Mouse (Mus musculus): Measurements from ENCODE around the gene Zfp184. TPM values are rescaled to one million over a fixed set of nuclear protein-coding genes. Genes with fewer than 3 reads are reported as not detected.

Zfp184 gene
- polyA plus RNA-seq, 1 experiment from 2014 or later = 7.1 TPM

DNA sequence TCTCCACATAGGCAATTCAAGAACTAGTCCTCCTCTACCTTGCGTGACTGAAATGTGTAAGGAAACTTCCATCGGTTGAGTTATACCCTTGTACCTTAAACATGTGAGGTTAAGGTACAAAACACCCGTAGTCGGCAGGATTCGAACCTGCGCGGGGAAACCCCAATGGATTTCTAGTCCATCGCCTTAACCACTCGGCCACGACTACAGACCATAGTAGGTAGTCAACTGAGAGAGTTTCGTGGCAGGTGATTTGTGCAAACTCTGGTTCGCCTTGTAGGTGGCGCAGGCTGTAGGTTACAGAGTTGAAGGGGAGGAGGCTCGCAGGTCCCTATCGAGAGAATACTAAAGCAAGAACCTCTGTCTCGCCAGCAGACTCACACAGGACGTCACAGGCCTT lies 7.9 kb upstream of the Zfp184 start:
- H3K27me3 ChIP-seq (ENCODE audit: control insufficient read depth, insufficient read depth, low read length) = no peaks in the 10 kb centered on the region
- ATAC-seq (ENCODE audit: insufficient number of reproducible peaks, insufficient read depth, low FRiP score, low read depth) = peak; percentile 45

DNA sequence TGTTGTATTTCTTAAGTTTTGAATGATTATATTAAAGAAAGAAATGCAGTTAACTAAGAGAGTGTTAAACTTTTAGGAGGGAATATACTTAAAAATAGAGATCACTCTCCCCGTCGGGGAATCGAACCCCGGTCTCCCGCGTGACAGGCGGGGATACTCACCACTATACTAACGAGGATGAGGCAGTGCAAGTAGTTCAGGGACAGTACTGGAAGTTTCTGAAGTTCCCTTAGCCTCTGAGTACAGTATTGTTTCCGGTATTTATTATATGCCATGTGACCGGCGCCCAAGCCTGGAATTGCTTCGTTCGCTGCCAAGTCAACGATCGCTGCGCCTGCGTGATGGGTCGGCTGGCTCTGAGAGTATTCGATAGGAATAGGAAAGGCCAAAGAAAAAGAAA lies 4.7 kb upstream of the Zfp184 start:
- peaks cover 0 to 2% of the 10 kb centered on the region in 2 experiments; a peak in 1 of 4 replicates for H3K4me1 ChIP-seq (ENCODE audit: control insufficient read depth in 2 of 2, insufficient read depth in 2 of 2, low read length in 2 of 2)
- H3K9ac ChIP-seq (ENCODE audit: low read length) = peak overlapping the region; percentile 71
- ATAC-seq (ENCODE audit: insufficient number of reproducible peaks, insufficient read depth, low FRiP score, low read depth) = peak; percentile 64
- no peaks in the 10 kb centered on the region for H3K9me3 ChIP-seq (ENCODE audit: control insufficient read depth, low read length)
- H3K4me3 ChIP-seq (ENCODE audit: control insufficient read depth in 1 of 2, insufficient read depth in 1 of 2, low read depth in 1 of 2, low read length in 2 of 2) = peak overlapping the region; percentile 58 to 63
- H3K27ac ChIP-seq (replicated peaks in 1 of 2; ENCODE audit: control insufficient read depth in 1 of 2, insufficient read depth in 1 of 2, low read depth in 2 of 2, low read length in 2 of 2) = peak overlapping the region; percentile 9 to 53; a peak in 2 of 4 replicates
- 1% methylated on average over 19 of the region's 19 CpGs for WGBS
- H3K27me3 ChIP-seq (ENCODE audit: control insufficient read depth, insufficient read depth, low read length) = no peaks in the 10 kb centered on the region
- H3K4me2 ChIP-seq (ENCODE audit: low read length) = peak overlapping the region; percentile 75
- H3K36me3 ChIP-seq (ENCODE audit: control insufficient read depth, insufficient read depth, low read length) = no peaks in the 10 kb centered on the region

More for the DNA sequence above, 7.9 kb upstream of the Zfp184 start:
- no peaks in the 10 kb centered on the region for H3K9me3 ChIP-seq (ENCODE audit: control insufficient read depth, low read length)
- peaks cover 4% of the 10 kb centered on the region in 2 experiments; a peak in 2 of 4 replicates for H3K4me1 ChIP-seq (ENCODE audit: control insufficient read depth in 2 of 2, insufficient read depth in 2 of 2, low read length in 2 of 2)
- H3K4me2 ChIP-seq (ENCODE audit: low read length) = peak overlapping the region; percentile 50
- WGBS = 3% methylated on average over 17 of the region's 17 CpGs
- H3K27ac ChIP-seq (replicated peaks in 1 of 2; ENCODE audit: control insufficient read depth in 1 of 2, insufficient read depth in 1 of 2, low read depth in 2 of 2, low read length in 2 of 2) = no peak overlapping the region; a peak in 1 of 4 replicates
- H3K9ac ChIP-seq (ENCODE audit: low read length) = peak overlapping the region; percentile 25; the same call in 1 of the 2 replicates
- peak overlapping the region; percentile 27 to 42 for H3K4me3 ChIP-seq (ENCODE audit: control insufficient read depth in 1 of 2, insufficient read depth in 1 of 2, low read depth in 1 of 2, low read length in 2 of 2)
- no peaks in the 10 kb centered on the region for H3K36me3 ChIP-seq (ENCODE audit: control insufficient read depth, insufficient read depth, low read length)

DNA sequence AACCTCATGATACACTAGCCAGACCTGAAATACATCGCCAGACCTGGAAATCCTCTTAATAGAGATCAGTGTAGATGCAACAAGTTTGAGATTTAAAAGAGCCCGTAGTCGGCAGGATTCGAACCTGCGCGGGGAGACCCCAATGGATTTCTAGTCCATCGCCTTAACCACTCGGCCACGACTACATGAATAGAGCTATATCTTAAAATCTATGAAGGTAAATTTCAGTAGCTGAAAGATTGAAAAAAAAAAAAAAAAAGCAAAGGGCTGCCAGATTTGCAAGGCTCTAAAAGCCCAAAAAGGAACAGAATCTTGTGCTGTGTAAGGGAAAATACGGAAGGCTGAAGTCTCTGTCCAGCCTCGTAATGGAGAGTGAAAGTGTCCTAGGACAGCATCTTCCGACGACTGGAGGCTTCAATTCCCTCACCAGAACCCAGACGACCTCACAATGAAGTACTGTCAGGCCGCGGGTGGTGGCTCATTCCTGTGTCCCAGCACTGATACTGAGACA lies 4.0 kb upstream of the Zfp184 start:
- Histone ChIP-seq H3K27me3 (ENCODE audit: control insufficient read depth, insufficient read depth, low read length) (no peaks in the 10 kb centered on the region), H3K27ac (replicated peaks in 1 of 2; ENCODE audit: control insufficient read depth in 1 of 2, insufficient read depth in 1 of 2, low read depth in 2 of 2, low read length in 2 of 2) (peak overlapping the region; percentile 9 to 53; a peak in 2 of 4 replicates), H3K4me2 (ENCODE audit: low read length) (peak overlapping the region; percentile 75), H3K4me1 (ENCODE audit: control insufficient read depth in 2 of 2, insufficient read depth in 2 of 2, low read length in 2 of 2) (peaks cover 0 to 2% of the 10 kb centered on the region in 2 experiments; a peak in 2 of 4 replicates), H3K9ac (ENCODE audit: low read length) (peak overlapping the region; percentile 71), H3K4me3 (ENCODE audit: control insufficient read depth in 1 of 2, insufficient read depth in 1 of 2, low read depth in 1 of 2, low read length in 2 of 2) (peak overlapping the region; percentile 58 to 63), H3K36me3 (ENCODE audit: control insufficient read depth, insufficient read depth, low read length) (no peaks in the 10 kb centered on the region), H3K9me3 (ENCODE audit: control insufficient read depth, low read length) (no peaks in the 10 kb centered on the region)
- ATAC-seq (ENCODE audit: insufficient number of reproducible peaks, insufficient read depth, low FRiP score, low read depth) = no peak
- under 1% methylated on average over 16 of the region's 16 CpGs for WGBS

DNA sequence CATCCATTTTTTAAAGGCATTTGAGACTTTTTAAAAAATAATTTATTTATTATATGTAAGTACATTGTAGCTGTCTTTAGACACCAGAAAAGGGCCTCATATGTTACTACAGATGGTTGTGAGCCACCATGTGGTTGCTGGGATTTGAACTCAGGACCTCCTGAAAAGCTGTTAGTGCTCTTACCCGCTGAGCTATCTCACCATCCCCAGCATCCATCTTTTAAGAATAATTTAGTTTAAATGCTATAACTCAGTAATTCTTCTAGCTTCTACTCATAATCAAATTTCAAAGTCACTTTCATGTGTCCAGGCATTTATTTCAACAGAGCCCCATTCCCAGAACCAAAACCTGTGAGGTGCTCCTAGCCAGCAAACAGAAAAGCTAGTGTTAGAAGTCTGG lies 1.2 kb upstream of the Zfp184 start:
- H3K4me1 ChIP-seq (ENCODE audit: control insufficient read depth in 2 of 2, insufficient read depth in 2 of 2, low read length in 2 of 2) = no peaks in the 10 kb centered on the region; a peak in 1 of 4 replicates
- 83% methylated on average over 1 of the region's 1 CpGs for WGBS
- no peaks in the 10 kb centered on the region for H3K27me3 ChIP-seq (ENCODE audit: control insufficient read depth, insufficient read depth, low read length)
- no peak overlapping the region for H3K27ac ChIP-seq (replicated peaks in 1 of 2; ENCODE audit: control insufficient read depth in 1 of 2, insufficient read depth in 1 of 2, low read depth in 2 of 2, low read length in 2 of 2)
- no peaks in the 10 kb centered on the region for H3K9me3 ChIP-seq (ENCODE audit: control insufficient read depth, low read length)
- H3K4me3 ChIP-seq (ENCODE audit: control insufficient read depth in 1 of 2, insufficient read depth in 1 of 2, low read depth in 1 of 2, low read length in 2 of 2) = no peak overlapping the region
- peaks cover 10% of the 10 kb centered on the region; the same call in 1 of the 2 replicates for H3K36me3 ChIP-seq (ENCODE audit: control insufficient read depth, insufficient read depth, low read length)
- no peak overlapping the region for H3K9ac ChIP-seq (ENCODE audit: low read length)
- ATAC-seq (ENCODE audit: insufficient number of reproducible peaks, insufficient read depth, low FRiP score, low read depth) = no peak
- no peak overlapping the region for H3K4me2 ChIP-seq (ENCODE audit: low read length)

DNA sequence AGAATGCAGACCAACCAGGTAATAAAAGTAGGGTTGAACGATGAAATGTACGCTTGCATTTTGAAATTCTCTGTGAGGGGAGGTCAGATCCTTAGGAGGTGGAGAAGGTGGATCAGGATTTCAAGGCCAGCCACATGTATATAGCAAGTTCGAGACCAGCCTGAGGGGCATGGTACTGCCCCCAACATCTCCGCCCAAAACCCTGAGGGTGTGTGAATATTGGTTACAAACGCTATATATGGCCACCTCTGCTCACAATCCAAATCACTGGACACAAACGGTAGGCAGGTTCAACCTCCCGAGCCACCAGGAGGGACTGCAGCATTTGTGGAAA lies 335 bp upstream of the Zfp184 start:
- H3K27ac ChIP-seq (replicated peaks in 1 of 2; ENCODE audit: control insufficient read depth in 1 of 2, insufficient read depth in 1 of 2, low read depth in 2 of 2, low read length in 2 of 2) = 0 out of 4 replicates have a peak overlapping the region, but pooled peaks of 1 of the 2 experiments have one; percentile 25
- peak overlapping the region; percentile 84 for H3K4me2 ChIP-seq (ENCODE audit: low read length)
- H3K4me3 ChIP-seq (ENCODE audit: control insufficient read depth in 1 of 2, insufficient read depth in 1 of 2, low read depth in 1 of 2, low read length in 2 of 2) = peak overlapping the region; percentile 61 to 70
- peaks cover 19% of the 10 kb centered on the region for H3K36me3 ChIP-seq (ENCODE audit: control insufficient read depth, insufficient read depth, low read length)
- WGBS = 2% methylated on average over 7 of the region's 7 CpGs
- peak overlapping the region; percentile 83 for H3K9ac ChIP-seq (ENCODE audit: low read length)
- no peaks in the 10 kb centered on the region for H3K9me3 ChIP-seq (ENCODE audit: control insufficient read depth, low read length)
- H3K27me3 ChIP-seq (ENCODE audit: control insufficient read depth, insufficient read depth, low read length) = no peaks in the 10 kb centered on the region
- H3K4me1 ChIP-seq (ENCODE audit: control insufficient read depth in 2 of 2, insufficient read depth in 2 of 2, low read length in 2 of 2) = no peaks in the 10 kb centered on the region; a peak in 1 of 4 replicates
- ATAC-seq (ENCODE audit: insufficient number of reproducible peaks, insufficient read depth, low FRiP score, low read depth) = no peak

DNA sequence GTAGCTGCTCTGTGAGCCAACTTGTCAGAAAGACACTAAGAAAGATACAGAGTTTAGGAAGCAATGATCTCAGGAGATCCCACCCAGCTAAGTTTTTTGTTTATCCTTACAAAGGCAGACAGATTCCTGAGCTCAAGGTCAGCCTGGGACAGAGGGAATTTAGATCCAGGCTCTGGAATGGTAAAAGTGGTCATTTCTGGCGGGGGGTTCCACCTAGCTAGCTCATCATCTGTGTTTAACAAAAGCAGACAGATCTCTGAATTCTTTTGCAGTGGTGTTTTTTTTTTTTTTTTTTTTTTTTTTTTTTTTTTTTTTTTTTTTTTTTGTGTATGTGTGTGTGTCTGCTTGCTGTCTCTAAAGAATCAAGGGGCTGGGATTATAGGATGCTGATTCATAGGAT lies 24.4 kb downstream of the Zfp184 start:
- Histone ChIP-seq H3K27me3 (ENCODE audit: control insufficient read depth, insufficient read depth, low read length) (no peaks in the 10 kb centered on the region), H3K4me3 (ENCODE audit: control insufficient read depth in 1 of 2, insufficient read depth in 1 of 2, low read depth in 1 of 2, low read length in 2 of 2) (no peak overlapping the region), H3K27ac (replicated peaks in 1 of 2; ENCODE audit: control insufficient read depth in 1 of 2, insufficient read depth in 1 of 2, low read depth in 2 of 2, low read length in 2 of 2) (no peak overlapping the region), H3K4me2 (ENCODE audit: low read length) (no peak overlapping the region), H3K9ac (ENCODE audit: low read length) (no peak overlapping the region), H3K36me3 (ENCODE audit: control insufficient read depth, insufficient read depth, low read length) (no peaks in the 10 kb centered on the region), H3K9me3 (ENCODE audit: control insufficient read depth, low read length) (no peaks in the 10 kb centered on the region), H3K4me1 (ENCODE audit: control insufficient read depth in 2 of 2, insufficient read depth in 2 of 2, low read length in 2 of 2) (no peaks in the 10 kb centered on the region)
- WGBS = 40% methylated on average over 1 of the region's 1 CpGs
- ATAC-seq (ENCODE audit: insufficient number of reproducible peaks, insufficient read depth, low FRiP score, low read depth) = no peak

DNA sequence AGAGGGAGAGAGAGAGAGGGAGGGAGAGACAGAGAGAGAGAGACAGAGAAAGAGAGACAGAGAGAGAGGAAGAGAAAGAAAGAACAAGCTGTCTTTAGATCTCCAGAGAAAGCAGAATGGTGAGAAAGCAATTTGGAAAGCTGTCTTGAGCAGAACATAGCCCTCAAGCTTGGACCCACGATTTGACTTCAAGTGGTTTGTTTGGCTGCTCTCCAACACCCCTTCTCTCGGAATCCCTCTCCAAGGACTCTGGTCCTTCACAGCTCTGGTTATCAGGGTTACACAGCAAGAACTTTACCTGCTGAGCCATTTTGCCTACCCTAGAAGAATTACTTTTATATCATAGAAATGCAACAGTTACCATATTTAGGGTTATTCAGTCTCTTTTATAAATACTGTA lies 24.9 kb downstream of the Zfp184 start:
- Histone ChIP-seq H3K27me3 (ENCODE audit: control insufficient read depth, insufficient read depth, low read length) (no peaks in the 10 kb centered on the region), H3K9me3 (ENCODE audit: control insufficient read depth, low read length) (no peaks in the 10 kb centered on the region), H3K4me3 (ENCODE audit: control insufficient read depth in 1 of 2, insufficient read depth in 1 of 2, low read depth in 1 of 2, low read length in 2 of 2) (no peak overlapping the region), H3K4me1 (ENCODE audit: control insufficient read depth in 2 of 2, insufficient read depth in 2 of 2, low read length in 2 of 2) (no peaks in the 10 kb centered on the region), H3K27ac (replicated peaks in 1 of 2; ENCODE audit: control insufficient read depth in 1 of 2, insufficient read depth in 1 of 2, low read depth in 2 of 2, low read length in 2 of 2) (no peak overlapping the region), H3K4me2 (ENCODE audit: low read length) (no peak overlapping the region), H3K9ac (ENCODE audit: low read length) (no peak overlapping the region), H3K36me3 (ENCODE audit: control insufficient read depth, insufficient read depth, low read length) (no peaks in the 10 kb centered on the region)
- ATAC-seq (ENCODE audit: insufficient number of reproducible peaks, insufficient read depth, low FRiP score, low read depth) = no peak
- 12% methylated on average over 2 of the region's 2 CpGs for WGBS

DNA sequence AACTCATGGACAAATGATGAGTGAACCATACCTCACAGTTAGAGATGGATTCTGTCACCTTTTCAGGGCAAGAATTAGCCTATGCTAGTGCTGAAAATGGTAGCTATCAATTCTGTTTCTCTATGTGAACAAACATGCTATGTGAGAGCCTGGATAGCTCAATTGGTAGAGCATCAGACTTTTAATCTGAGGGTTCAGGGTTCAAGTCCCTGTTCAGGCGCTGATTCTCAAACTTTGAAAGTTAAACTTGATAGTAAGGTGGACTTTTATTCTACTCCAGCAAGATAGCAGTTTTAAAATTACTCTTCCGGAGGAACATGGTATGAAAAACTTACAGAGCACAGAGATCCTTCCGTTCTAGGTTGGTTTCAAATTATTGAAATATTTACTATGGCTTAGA lies 26.7 kb downstream of the Zfp184 start:
- Histone ChIP-seq H3K4me2 (ENCODE audit: low read length) (no peak overlapping the region), H3K27me3 (ENCODE audit: control insufficient read depth, insufficient read depth, low read length) (no peaks in the 10 kb centered on the region), H3K36me3 (ENCODE audit: control insufficient read depth, insufficient read depth, low read length) (no peaks in the 10 kb centered on the region), H3K9me3 (ENCODE audit: control insufficient read depth, low read length) (no peaks in the 10 kb centered on the region), H3K4me1 (ENCODE audit: control insufficient read depth in 2 of 2, insufficient read depth in 2 of 2, low read length in 2 of 2) (no peaks in the 10 kb centered on the region), H3K9ac (ENCODE audit: low read length) (no peak overlapping the region), H3K4me3 (ENCODE audit: control insufficient read depth in 1 of 2, insufficient read depth in 1 of 2, low read depth in 1 of 2, low read length in 2 of 2) (no peak overlapping the region), H3K27ac (replicated peaks in 1 of 2; ENCODE audit: control insufficient read depth in 1 of 2, insufficient read depth in 1 of 2, low read depth in 2 of 2, low read length in 2 of 2) (no peak overlapping the region)
- 36% methylated on average over 3 of the region's 3 CpGs for WGBS
- no peak for ATAC-seq (ENCODE audit: insufficient number of reproducible peaks, insufficient read depth, low FRiP score, low read depth)
